Mouse (Mus musculus) lung, postnatal 4 days (tissue): ENCODE data around the gene Rab3gap1.
A peak's percentile ranks its signal among the peaks of the same experiment; 100 is the strongest.

Experiments
- DNase-seq, 2 experiments: peaks; one replicate each; pipeline ENCODE4 v3.0.0; 2021

The Rab3gap1 gene

GRCm38 (mm10) chr1:127868300-127869261, at the start of gene Rab3gap1:
Rab3gap1 (plus strand) TSS chr1:127868773.
- peak; percentile 91 to 94 for DNase-seq

GRCm38 (mm10) chr1:127827325-127827724, 41.2 kb upstream of the Rab3gap1 start:
- peak in 1 of 2 experiments; percentile 37 for DNase-seq

- peak in 1 of 2 experiments; percentile 22 for DNase-seq
These were observed 38.2 kb upstream of the Rab3gap1 start for GRCm38 (mm10) chr1:127830215-127830921.

- no peak for DNase-seq
These were observed 34.9 kb upstream of the Rab3gap1 start for GRCm38 (mm10) chr1:127833714-127834113.

GRCm38 (mm10) chr1:127834202-127834601, 34.4 kb upstream of the Rab3gap1 start:
- no peak for DNase-seq

GRCm38 (mm10) chr1:127836619-127837018, 32.0 kb upstream of the Rab3gap1 start:
- no peak for DNase-seq

GRCm38 (mm10) chr1:127838602-127839001, 30.0 kb upstream of the Rab3gap1 start:
- no peak for DNase-seq

GRCm38 (mm10) chr1:127845472-127845871, 23.1 kb upstream of the Rab3gap1 start:
- DNase-seq: no peak

GRCm38 (mm10) chr1:127850075-127850610, 18.4 kb upstream of the Rab3gap1 start:
- no peak for DNase-seq

GRCm38 (mm10) chr1:127854486-127855222, 13.9 kb upstream of the Rab3gap1 start, which contains the start of gene Map3k19:
Map3k19 (minus strand) TSS chr1:127855031.
- no peak for DNase-seq

- DNase-seq: no peak
These were observed 9.5 kb upstream of the Rab3gap1 start for GRCm38 (mm10) chr1:127858945-127859648.

GRCm38 (mm10) chr1:127859799-127860400, 8.7 kb upstream of the Rab3gap1 start:
- no peak for DNase-seq

- no peak for DNase-seq
These were observed 8.1 kb upstream of the Rab3gap1 start for GRCm38 (mm10) chr1:127860492-127860891.

GRCm38 (mm10) chr1:127861900-127862299, 6.7 kb upstream of the Rab3gap1 start:
- DNase-seq: no peak

- DNase-seq: no peak
These were observed 4.8 kb upstream of the Rab3gap1 start for GRCm38 (mm10) chr1:127863806-127864205.

- DNase-seq: no peak
These were observed 703 bp downstream of the Rab3gap1 start for GRCm38 (mm10) chr1:127869276-127869675.

- DNase-seq: no peak
These were observed 30.8 kb downstream of the Rab3gap1 start for GRCm38 (mm10) chr1:127899401-127899800.

- no peak for DNase-seq
These were observed 36.3 kb downstream of the Rab3gap1 start for GRCm38 (mm10) chr1:127904774-127905385.

- DNase-seq: peak in 1 of 2 experiments; percentile 12
These were observed 44.5 kb downstream of the Rab3gap1 start for GRCm38 (mm10) chr1:127913116-127913515.

GRCm38 (mm10) chr1:127915316-127915715, 46.7 kb downstream of the Rab3gap1 start:
- DNase-seq: no peak

- peak in 1 of 2 experiments; percentile 28 for DNase-seq
These were observed 47.2 kb downstream of the Rab3gap1 start for GRCm38 (mm10) chr1:127915802-127916201.
